ENCODE assay signal across 11 mouse cellular contexts in genomic region chr6:89047629-89048332, GRCm38 (mm10).
DNase-seq lines count a peak whose midpoint lies in the region; ATAC-seq and TF ChIP-seq lines count a peak whose summit lies in the region.
"Had no signal": no experiment of that assay in that cellular context is flagged by ENCODE, and none has a peak within 500 bp of the region (broad histone marks: within the 10 kb centered on the region; RNA-seq: fewer than 3 reads in every experiment).

No protein-coding gene starts in this region.

- peaks cover 3% of the 10 kb centered on the region; the same call in 1 of the 2 replicates for H3K27me3 ChIP-seq in hindbrain, embryonic 13.5 days
- H3K27me3 ChIP-seq in hindbrain, embryonic 12.5 days = no peaks in the 10 kb centered on the region
- H3K27me3 ChIP-seq in midbrain, postnatal 0 days (ENCODE audit: insufficient read depth, low read length) = no peaks in the 10 kb centered on the region
- H3K27me3 ChIP-seq in intestine, embryonic 16.5 days (replicated peaks; ENCODE audit: control insufficient read depth, insufficient read depth, low read length) = no peaks in the 10 kb centered on the region; the same call in 1 of the 2 replicates
- H3K27me3 ChIP-seq: Patski had no signal

- TF ChIP-seq CTCF in midbrain, postnatal 0 days (IDR thresholded peaks at IDR 0.05) = peak; percentile 55

- no peaks in the 10 kb centered on the region for H3K36me3 ChIP-seq in hindbrain, embryonic 13.5 days
- H3K36me3 ChIP-seq in hindbrain, embryonic 12.5 days = no peaks in the 10 kb centered on the region
- H3K36me3 ChIP-seq in midbrain, postnatal 0 days (ENCODE audit: insufficient read depth, low read length) = no peaks in the 10 kb centered on the region
- H3K36me3 ChIP-seq in intestine, embryonic 16.5 days (ENCODE audit: control insufficient read depth, insufficient read depth, low read length) = no peaks in the 10 kb centered on the region

- DNase-seq in retina, embryonic 14.5 days (ENCODE audit: low spot score) = peak; percentile 50
- DNase-seq in retina, postnatal 1 day = no peak
- DNase-seq in R1 (ENCODE audit: low read depth, low spot score) = peak; percentile 29
- peak; percentile 49 for DNase-seq in midbrain, postnatal 0 days (ENCODE audit: low spot score)
- DNase-seq: adrenal gland, postnatal 10 days had no signal

- no peak overlapping the region for H3K9ac ChIP-seq in hindbrain, embryonic 13.5 days
- H3K9ac ChIP-seq in hindbrain, embryonic 12.5 days = no peak overlapping the region
- no peak overlapping the region for H3K9ac ChIP-seq in midbrain, postnatal 0 days (replicated peaks; ENCODE audit: low read length, poor library complexity, severe bottlenecking)
- H3K9ac ChIP-seq in intestine, embryonic 16.5 days (ENCODE audit: low read depth, low read length) = no peak overlapping the region
- H3K9ac ChIP-seq: liver, embryonic 14.5 days had no signal

- 0 out of 2 replicates have a peak overlapping the region, but pooled peaks have one; percentile 1 for H3K27ac ChIP-seq in hindbrain, embryonic 13.5 days
- no peak overlapping the region for H3K27ac ChIP-seq in hindbrain, embryonic 12.5 days
- peak overlapping the region; percentile 13 for H3K27ac ChIP-seq in midbrain, postnatal 0 days (ENCODE audit: low read depth, low read length)
- H3K27ac ChIP-seq in intestine, embryonic 16.5 days (ENCODE audit: low read length) = no peak overlapping the region
- H3K27ac ChIP-seq: liver, embryonic 14.5 days had no signal

- no peak overlapping the region for H3K4me3 ChIP-seq in hindbrain, embryonic 13.5 days
- no peak overlapping the region for H3K4me3 ChIP-seq in hindbrain, embryonic 12.5 days
- no peak overlapping the region for H3K4me3 ChIP-seq in midbrain, postnatal 0 days (ENCODE audit: low read depth, low read length)
- no peak overlapping the region for H3K4me3 ChIP-seq in intestine, embryonic 16.5 days (ENCODE audit: low read length)

- H3K9me3 ChIP-seq in hindbrain, embryonic 13.5 days = no peaks in the 10 kb centered on the region
- H3K9me3 ChIP-seq in hindbrain, embryonic 12.5 days (replicated peaks) = no peaks in the 10 kb centered on the region
- H3K9me3 ChIP-seq in midbrain, postnatal 0 days (ENCODE audit: low read length) = no peaks in the 10 kb centered on the region
- no peaks in the 10 kb centered on the region for H3K9me3 ChIP-seq in intestine, embryonic 16.5 days (ENCODE audit: control insufficient read depth, low read length)

- no peak for ATAC-seq in hindbrain, embryonic 13.5 days (ENCODE audit: low FRiP score)
- ATAC-seq in hindbrain, embryonic 12.5 days (ENCODE audit: low FRiP score) = no peak
- peak; percentile 82 for ATAC-seq in midbrain, postnatal 0 days (ENCODE audit: low FRiP score)
- no peak for ATAC-seq in intestine, embryonic 16.5 days
- ATAC-seq: CD4-positive, CD25-positive, alpha-beta regulatory T cell, adult 4 months; Patski had no signal

- 54% methylated on average over 6 of the region's 6 CpGs for WGBS in hindbrain, embryonic 13.5 days
- 61% methylated on average over 6 of the region's 6 CpGs for WGBS in hindbrain, embryonic 12.5 days
- WGBS in midbrain, postnatal 0 days = 44% methylated on average over 6 of the region's 6 CpGs
- WGBS in intestine, embryonic 16.5 days = 60% methylated on average over 6 of the region's 6 CpGs

- H3K4me1 ChIP-seq in hindbrain, embryonic 13.5 days (replicated peaks) = peaks cover 8% of the 10 kb centered on the region
- 0 out of 2 replicates have a peak, but pooled peaks cover 6% of the 10 kb centered on the region for H3K4me1 ChIP-seq in hindbrain, embryonic 12.5 days
- 0 out of 2 replicates have a peak, but pooled peaks cover 9% of the 10 kb centered on the region for H3K4me1 ChIP-seq in midbrain, postnatal 0 days (ENCODE audit: insufficient read depth, low read length)
- H3K4me1 ChIP-seq in intestine, embryonic 16.5 days (ENCODE audit: control insufficient read depth, insufficient read depth, low read length) = no peaks in the 10 kb centered on the region

- H3K4me2 ChIP-seq in hindbrain, embryonic 13.5 days = no peak overlapping the region
- H3K4me2 ChIP-seq in hindbrain, embryonic 12.5 days (replicated peaks) = no peak overlapping the region
- no peak overlapping the region for H3K4me2 ChIP-seq in midbrain, postnatal 0 days (ENCODE audit: low read depth, low read length, poor library complexity, severe bottlenecking)
- H3K4me2 ChIP-seq in intestine, embryonic 16.5 days (ENCODE audit: low read depth, low read length) = no peak overlapping the region

Comparison
In these comparisons a context has a peak if more than half of its experiments do, and no peak if none do; other contexts are left out.
1. H3K27ac ChIP-seq: peak in hindbrain, embryonic 13.5 days (single experiment) and midbrain, postnatal 0 days (single experiment); none in hindbrain, embryonic 12.5 days (single experiment) and intestine, embryonic 16.5 days (single experiment).